Mouse (Mus musculus): Measurements from ENCODE around the gene Azgp1.
"Not testable (repeated sequence)": the region's sequence is repeated elsewhere in the genome, so short reads cannot be mapped to it uniquely, and the experiment has no call there.

Azgp1 gene

GRCm38 (mm10) chr5:138020961-138021479, 39.7 kb downstream of the Azgp1 start, which contains the start of the genes Smok3a and Smok3b:
Gene Smok3a, plus strand, starts transcription at chr5:138021261.
Gene Smok3b, plus strand, starts transcription at chr5:138021429.
- in situ Hi-C loops (cut with MboI; ENCODE audit: low sequenced_read_pairs), result not testable (repeated sequence)

Data from CH12F3 (cell line).